Mouse (Mus musculus) erythroid progenitor cell, adult 5-6 weeks (primary cell): Measurements from ENCODE around the gene Amacr. TPM values are rescaled to one million over a fixed set of nuclear protein-coding genes. Genes with fewer than 3 reads are reported as not detected.
"Not testable (repeated sequence)": the region's sequence is repeated elsewhere in the genome, so short reads cannot be mapped to it uniquely, and the experiment has no call there.

Source experiments
- ATAC-seq: replicated peaks from 2 replicates; pipeline ENCODE4 v1.8.0; 2016; ENCODE audit warnings: moderate number of reproducible peaks, mild to moderate bottlenecking, moderate TSS enrichment, inconsistent platforms; ENCODE audit not compliant: poor library complexity, low FRiP score, severe bottlenecking
- total RNA-seq, 2 experiments: library from RNA; stranded (forward) in 1 of 2; stranded (reverse) in 1 of 2; fragments of 150-400 nt in 1 of 2; fragments of 186-747, 209-891 nt in 1 of 2; gene quantifications; 2 replicates each; pipeline versions ENCODE4 v1.2.3 to v1.2.4; 2015 to 2017; ENCODE audit warnings: low replicate concordance in 2 of 2

Amacr gene
- total RNA-seq, 2 experiments from 2014 or later = not detected

GRCm38 (mm10) chr15:10982064-10982435 is 494 bp downstream of the Amacr start:
- ATAC-seq = no peak

- no peak for ATAC-seq
These were observed 4.2 kb downstream of the Amacr start for GRCm38 (mm10) chr15:10985756-10986155.

DNA sequence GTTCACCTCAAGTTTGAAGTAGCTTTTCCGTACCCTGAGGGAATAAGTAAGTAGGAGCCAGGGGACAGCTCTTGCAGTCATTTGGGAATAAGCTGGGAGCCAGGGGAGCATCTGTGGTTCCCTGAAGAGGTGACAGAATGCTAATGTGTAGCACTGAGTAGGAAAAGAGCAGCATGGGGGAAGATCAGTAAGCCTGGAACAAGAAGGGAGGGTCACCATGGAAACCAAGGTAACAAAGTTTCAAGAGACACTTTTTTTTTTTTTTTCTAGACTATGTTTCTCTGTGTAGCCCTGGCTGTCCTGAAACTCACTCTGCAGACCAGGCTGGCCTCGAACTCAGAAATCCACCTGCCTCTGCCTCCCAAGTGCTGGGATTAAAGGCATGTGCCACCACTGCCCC is 4.9 kb downstream of the Amacr start:
- ATAC-seq = not testable (repeated sequence)

- ATAC-seq = no peak
These were observed 8.9 kb downstream of the Amacr start for GRCm38 (mm10) chr15:10990411-10990810.

DNA sequence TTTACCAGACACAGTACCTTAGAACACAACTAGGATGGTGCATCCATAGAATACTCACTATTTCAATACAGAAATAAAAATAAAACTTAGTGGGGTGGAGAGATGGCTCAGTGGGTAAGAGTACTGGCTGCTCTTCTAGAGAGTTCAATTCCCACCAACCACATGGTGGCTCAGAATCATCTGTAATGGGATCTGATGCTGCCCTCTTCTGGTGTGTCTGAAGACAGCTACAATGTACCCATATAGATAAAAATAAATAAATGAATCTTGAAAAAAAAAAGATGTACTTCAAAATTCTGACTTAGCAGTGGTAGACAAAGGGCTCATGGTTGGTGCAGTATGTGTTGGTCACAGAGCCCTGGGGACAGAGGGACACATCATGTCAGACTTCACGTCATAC is 10.0 kb downstream of the Amacr start:
- ATAC-seq = no peak

DNA sequence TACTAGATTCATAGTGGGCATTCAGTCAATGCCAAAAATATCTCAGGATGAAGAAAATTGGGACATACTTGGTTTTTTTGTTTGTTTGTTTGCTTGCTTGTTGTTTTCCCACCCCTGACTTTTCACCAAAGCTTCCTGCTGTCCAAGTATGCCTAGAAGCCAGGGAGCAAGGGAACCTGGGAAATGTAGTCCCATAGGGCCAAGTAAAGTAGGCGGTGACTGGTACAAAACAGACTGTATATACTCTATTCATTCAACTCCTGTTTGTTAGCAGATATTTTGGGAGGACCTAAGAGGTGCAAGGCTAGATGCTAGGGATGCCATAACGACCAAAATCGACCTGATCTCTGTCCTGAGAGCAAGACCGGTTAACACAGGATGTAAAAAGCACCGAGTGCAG is 18.3 kb downstream of the Amacr start:
- no peak for ATAC-seq

DNA sequence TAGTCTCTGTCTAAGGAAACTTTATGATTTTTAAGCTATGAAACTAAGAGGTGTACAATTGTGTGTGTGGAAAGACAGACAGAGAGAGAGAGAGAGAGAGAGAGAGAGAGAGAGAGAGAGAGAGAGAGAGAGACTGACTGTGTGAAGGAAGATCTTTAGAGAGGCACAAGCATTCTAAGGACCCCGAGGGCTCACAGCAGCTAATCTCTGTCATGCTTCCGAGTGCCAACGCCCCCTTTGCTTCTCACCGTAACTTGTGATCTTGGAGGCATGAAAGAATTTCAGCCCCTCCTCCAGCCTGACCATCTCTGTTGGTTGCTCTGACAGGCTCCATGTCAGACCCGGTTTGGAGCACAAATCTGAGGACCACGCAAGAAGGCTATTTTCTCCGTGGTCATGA is 18.9 kb downstream of the Amacr start, which contains the start of gene Slc45a2:
Slc45a2 (plus strand) TSS at position 301 of the 400 bp plus-strand sequence.
- no peak for ATAC-seq

- ATAC-seq = no peak
These were observed 22.2 kb downstream of the Amacr start for GRCm38 (mm10) chr15:11003791-11004190.

GRCm38 (mm10) chr15:11004646-11005045 is 23.1 kb downstream of the Amacr start:
- ATAC-seq = no peak

- ATAC-seq = no peak
These were observed 27.2 kb downstream of the Amacr start for GRCm38 (mm10) chr15:11008756-11009155.

- no peak for ATAC-seq
These were observed 29.5 kb downstream of the Amacr start for GRCm38 (mm10) chr15:11010976-11011548.

DNA sequence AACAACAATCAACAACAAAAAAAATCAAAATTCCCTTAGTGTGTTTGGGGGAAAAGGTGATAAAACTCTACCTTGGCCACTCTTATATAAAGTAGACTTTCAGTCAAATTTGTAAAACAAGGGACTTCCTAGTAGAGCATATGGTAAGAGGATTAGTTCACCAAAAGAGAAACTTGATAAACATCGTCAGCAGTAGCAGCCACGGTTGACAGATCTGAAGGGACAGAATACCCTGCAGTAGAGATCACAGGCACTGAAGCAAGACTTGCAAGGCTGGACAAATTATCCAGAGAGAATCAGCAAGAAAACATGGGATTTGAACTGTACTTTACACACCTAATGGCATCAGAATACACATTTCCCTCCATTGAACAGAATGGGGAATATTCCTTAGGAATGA is 33.4 kb downstream of the Amacr start:
- no peak for ATAC-seq

- ATAC-seq = no peak
These were observed 45.4 kb downstream of the Amacr start for GRCm38 (mm10) chr15:11026801-11027561.

GRCm38 (mm10) chr15:11030188-11030587 is 48.6 kb downstream of the Amacr start:
- ATAC-seq = no peak

DNA sequence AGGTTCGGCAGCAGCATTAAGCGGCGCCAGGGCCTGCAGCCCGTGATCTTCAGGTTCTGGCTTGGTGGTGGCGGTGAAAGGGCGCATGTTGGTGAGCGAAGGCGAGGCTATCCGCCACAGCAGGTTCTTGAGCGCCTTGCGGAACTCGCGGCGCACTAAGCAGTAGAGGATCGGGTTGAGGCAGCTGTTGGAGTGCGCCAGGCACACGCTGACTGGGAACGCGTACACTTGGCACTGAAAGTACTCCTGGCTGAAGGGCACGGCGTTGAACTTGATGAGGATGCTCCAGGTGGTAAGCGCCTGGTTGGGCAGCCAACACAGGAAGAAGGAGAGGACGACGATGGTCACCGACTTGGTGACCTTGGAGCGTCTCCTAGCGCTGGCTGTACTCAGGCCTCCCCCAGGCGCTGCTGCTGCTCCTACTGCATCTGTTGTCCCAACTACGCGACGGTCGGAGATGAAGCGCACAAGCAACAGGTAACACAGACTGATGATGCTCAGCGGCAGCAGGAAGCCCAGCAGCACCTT is 54.5 kb downstream of the Amacr start:
- no peak for ATAC-seq

GRCm38 (mm10) chr15:11036535-11037375 is 55.2 kb downstream of the Amacr start:
- no peak for ATAC-seq

DNA sequence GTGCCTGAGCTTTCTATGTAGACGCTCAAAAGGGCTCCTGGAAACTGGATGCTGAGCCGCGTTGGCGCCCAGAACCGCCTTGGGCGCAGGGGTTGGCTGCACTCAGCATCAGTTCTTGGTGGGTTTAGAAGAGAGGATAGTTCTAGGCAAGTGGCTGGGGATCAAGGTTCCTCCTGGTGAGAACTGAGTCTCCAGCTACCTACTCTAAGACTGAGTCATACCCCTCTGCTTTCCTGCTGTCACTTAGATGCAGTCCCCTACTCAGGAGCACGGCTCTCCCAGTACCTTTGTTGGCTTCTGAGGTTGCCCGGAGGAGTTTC is 55.8 kb downstream of the Amacr start:
- no peak for ATAC-seq

DNA sequence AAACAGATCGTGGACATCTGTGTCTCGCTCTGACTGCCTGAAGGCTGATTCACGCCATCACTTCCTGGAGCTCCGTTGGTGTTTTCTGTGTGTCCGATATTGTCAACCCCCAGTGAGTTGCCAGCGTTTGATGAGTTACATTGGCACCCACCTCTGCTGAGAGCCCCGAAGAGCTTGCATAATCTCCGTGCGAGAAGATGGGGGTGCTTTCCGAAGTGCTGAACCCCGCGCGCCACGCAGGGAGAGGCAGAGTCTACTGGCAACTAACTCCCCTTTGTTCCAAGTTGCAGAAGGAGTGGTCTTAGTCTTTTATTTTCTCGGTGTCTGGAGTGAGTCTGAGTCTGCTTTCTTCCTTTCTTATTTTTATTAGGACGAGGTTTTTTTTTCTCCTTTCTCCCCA is 56.2 kb downstream of the Amacr start, which contains the start of gene Rxfp3:
Rxfp3 (minus strand) TSS at position 281 of the 400 bp plus-strand sequence.
- no peak for ATAC-seq

DNA sequence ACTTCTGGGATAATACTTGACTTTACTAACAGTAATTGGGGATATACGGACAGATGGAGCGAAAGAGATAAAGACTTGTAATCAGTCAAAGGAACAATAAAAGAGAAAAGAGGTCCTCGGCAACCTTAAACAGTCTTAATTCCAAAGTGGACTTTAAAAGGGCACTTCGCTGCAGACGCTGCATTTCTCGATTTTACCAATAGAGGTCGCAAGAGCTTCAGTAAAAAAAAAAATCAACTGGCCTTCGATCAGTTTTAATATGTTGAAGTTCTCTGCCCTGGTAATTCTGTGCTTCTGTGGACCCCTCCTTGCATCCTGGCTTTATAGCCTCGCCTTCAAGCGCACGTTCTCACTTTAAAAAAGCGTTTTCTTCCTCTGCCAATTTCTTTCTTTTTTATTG is 56.9 kb downstream of the Amacr start:
- ATAC-seq = no peak

DNA sequence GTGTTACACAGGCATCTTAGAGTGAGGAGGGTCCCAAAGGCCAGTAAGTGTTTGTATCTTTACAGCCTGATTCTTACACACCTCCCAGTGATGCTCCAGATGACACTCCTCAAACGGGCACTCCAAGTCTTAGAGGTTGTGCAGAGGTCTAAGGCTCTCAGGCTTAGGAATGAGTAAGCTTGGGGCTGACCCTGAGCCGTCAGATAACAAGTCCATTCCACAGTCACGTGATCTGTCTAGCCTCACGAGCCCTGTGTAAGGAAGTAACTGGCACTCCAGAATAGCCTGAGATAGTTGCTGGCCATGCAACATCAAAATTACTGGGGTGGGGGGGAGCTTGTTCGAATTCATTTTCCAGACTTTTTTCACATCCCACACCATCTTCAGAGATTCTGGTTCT is 58.5 kb downstream of the Amacr start:
- no peak for ATAC-seq

GRCm38 (mm10) chr15:11041229-11041628 is 59.7 kb downstream of the Amacr start:
- no peak for ATAC-seq
